Mouse (Mus musculus): ENCODE data around the gene Pomc.

- TF ChIP-seq POLR2A (IDR thresholded peaks at IDR 0.05; ENCODE audit: insufficient read depth, low read depth, low read length) (no peak), CTCF (IDR thresholded peaks at IDR 0.05) (peak; percentile 68), EP300 (IDR thresholded peaks at IDR 0.05; ENCODE audit: insufficient read depth, low read depth, low read length) (0 out of 2 replicates have a peak, but pooled peaks have one; percentile 41)
These were observed 25.9 kb upstream of the Pomc start for GRCm38 (mm10) chr12:3928841-3929240.
